Mouse (Mus musculus) limb, embryonic 14.5 days (tissue): ENCODE measurements at regions not wholly inside any gene's neighbourhood (a gene's known extent, or its start where the extent isn't known, plus 50 kb on each side); places are given as distances from the start of the nearest gene placed in this dataset.

Experiments
- ATAC-seq: fragments of 200-750 bp; cut with Nextera tagmentation; 2 replicates; pipeline ENCODE4 v1.8.0; 2017; ENCODE audit warnings: low read depth, moderate number of reproducible peaks, moderate TSS enrichment; ENCODE audit not compliant: low FRiP score
- DNase-seq: peaks from one replicate; pipeline ENCODE4 v3.0.0-alpha.2; 2015; ENCODE audit warnings: low spot score
- H3K27ac ChIP-seq: fragments of 300-500 bp; sonication (generic); replicated peaks from 2 replicates; pipeline ENCODE4 v1.5.1; 2014; ENCODE audit warnings: low read depth, mild to moderate bottlenecking, low read length, moderate library complexity, mixed read lengths
- H3K27me3 ChIP-seq: fragments of 300-500 bp; sonication (generic); 2 replicates; pipeline ENCODE4 v1.6.1; 2014; ENCODE audit warnings: low read length, mixed read lengths; ENCODE audit not compliant: control insufficient read depth, insufficient read depth
- H3K36me3 ChIP-seq: fragments of 300-500 bp; sonication (generic); 2 replicates; pipeline ENCODE4 v1.6.1; 2014; ENCODE audit warnings: mild to moderate bottlenecking, low read length, moderate library complexity, mixed read lengths; ENCODE audit not compliant: control insufficient read depth, insufficient read depth
- H3K4me1 ChIP-seq: fragments of 300-500 bp; sonication (generic); 2 replicates; pipeline ENCODE4 v1.6.1; 2014; ENCODE audit warnings: antibody characterized with exemption, low read length, mixed read lengths; ENCODE audit not compliant: control insufficient read depth, insufficient read depth
- H3K4me2 ChIP-seq: fragments of 300-500 bp; sonication (generic); replicated peaks from 2 replicates; pipeline ENCODE4 v1.6.1; 2014; ENCODE audit warnings: low read depth, mild to moderate bottlenecking, low read length, moderate library complexity; ENCODE audit not compliant: severe bottlenecking
- H3K4me3 ChIP-seq: fragments of 300-500 bp; sonication (generic); replicated peaks from 2 replicates; pipeline ENCODE4 v1.5.1; 2014; ENCODE audit warnings: low read length
- H3K9ac ChIP-seq: fragments of 300-500 bp; sonication (generic); 2 replicates; pipeline ENCODE4 v1.6.1; 2014; ENCODE audit warnings: mild to moderate bottlenecking, low read depth, low read length, moderate library complexity; ENCODE audit not compliant: severe bottlenecking
- H3K9me3 ChIP-seq: fragments of 300-500 bp; sonication (generic); 2 replicates; pipeline ENCODE4 v1.6.1; 2016; ENCODE audit warnings: low read length; ENCODE audit not compliant: control insufficient read depth
- POLR2A ChIP-seq: fragments of 200-500 bp; IDR thresholded peaks from 2 replicates; pipeline ENCODE4 v1.8.0; 2012; ENCODE audit warnings: inconsistent platforms, mild to moderate bottlenecking, moderate library complexity, borderline replicate concordance; ENCODE audit not compliant: insufficient read depth, insufficient read length; ENCODE audit errors: extremely low read depth
- WGBS: fragments of 180-500 bp; shearing (Covaris S2); extraction: QIAGEN DNeasy Blood & Tissue Kit; methylation state at CpG from one replicate; pipeline ENCODE4 v1.1.7; 2014; 5-methylcytosine and 5-hydroxymethylcytosine counted together

DNA sequence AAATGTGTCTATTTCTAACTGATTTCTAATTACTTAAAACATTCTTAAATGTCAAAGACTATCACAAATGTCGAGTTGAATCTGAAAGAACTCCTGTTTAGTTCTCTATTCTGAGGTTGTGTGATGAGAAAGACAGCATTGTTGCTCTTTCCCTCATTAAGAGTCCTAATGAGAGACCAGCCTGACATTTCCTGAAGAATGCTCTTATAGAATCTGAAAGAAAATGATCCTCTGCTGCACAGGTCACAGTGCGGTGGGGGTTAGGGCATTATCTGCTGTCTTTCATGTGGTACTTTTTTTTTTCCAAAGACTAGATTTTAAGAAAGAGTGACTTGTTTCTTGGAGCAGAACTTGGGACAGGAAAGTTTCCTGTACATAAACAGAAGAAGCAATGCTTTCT, 1218.3 kb upstream of the Nr2f1 start:
- Histone ChIP-seq H3K4me1 (no peaks in the 10 kb centered on the region), H3K9ac (no peak overlapping the region), H3K4me2 (no peak overlapping the region), H3K36me3 (no peaks in the 10 kb centered on the region), H3K27ac (no peak overlapping the region), H3K27me3 (no peaks in the 10 kb centered on the region), H3K4me3 (no peak overlapping the region), H3K9me3 (no peaks in the 10 kb centered on the region)
- 78% methylated on average over 2 of the region's 2 CpGs for WGBS
- ATAC-seq (no peak), DNase-seq (no peak)
- no peak for TF ChIP-seq POLR2A

DNA sequence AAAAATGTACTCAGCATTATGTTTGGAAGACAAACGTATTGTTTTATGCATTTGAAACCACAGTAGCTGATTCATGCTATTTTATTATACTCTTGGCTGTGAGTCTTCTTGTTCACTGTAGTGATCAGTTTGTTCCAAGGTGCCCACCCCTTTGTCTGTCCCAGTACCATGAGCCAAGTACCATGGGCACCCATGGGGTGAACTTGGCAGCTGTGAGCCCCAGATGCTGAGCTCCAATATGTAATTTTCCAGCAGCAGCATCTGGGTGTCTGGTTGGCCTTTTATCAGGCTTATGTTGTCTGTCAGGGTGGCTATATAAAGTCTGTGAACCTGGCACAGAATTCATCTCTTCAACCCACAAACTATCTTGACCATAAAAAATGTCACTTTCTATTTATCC, 1200.5 kb upstream of the Nr2f1 start:
- Histone ChIP-seq H3K9me3 (no peaks in the 10 kb centered on the region), H3K9ac (no peak overlapping the region), H3K4me2 (no peak overlapping the region), H3K4me3 (no peak overlapping the region), H3K4me1 (no peaks in the 10 kb centered on the region), H3K36me3 (no peaks in the 10 kb centered on the region), H3K27ac (no peak overlapping the region), H3K27me3 (no peaks in the 10 kb centered on the region)
- no peak for TF ChIP-seq POLR2A
- 68% methylated on average over 1 of the region's 1 CpGs for WGBS
- DNase-seq (no peak), ATAC-seq (no peak)

DNA sequence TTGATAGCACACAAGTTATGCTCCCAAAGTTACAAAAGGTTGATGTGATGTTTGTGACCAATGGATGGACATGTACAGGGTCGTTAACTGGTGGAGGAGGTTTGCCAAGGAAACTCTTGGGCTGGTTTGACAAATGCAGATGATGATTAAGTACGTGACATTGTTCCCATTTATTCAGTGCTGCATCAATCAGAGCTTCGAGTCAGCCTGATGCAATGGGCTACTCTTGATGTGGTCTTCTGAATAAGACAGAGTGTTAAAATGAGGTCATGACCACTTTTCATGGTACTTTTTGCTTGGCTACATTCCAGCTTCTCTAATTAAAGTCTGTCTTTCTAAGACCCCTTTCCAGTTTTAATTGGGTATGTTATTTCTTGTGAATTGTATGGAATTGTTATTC, 1194.4 kb upstream of the Nr2f1 start:
- Histone ChIP-seq H3K9ac (no peak overlapping the region), H3K4me1 (no peaks in the 10 kb centered on the region), H3K27me3 (no peaks in the 10 kb centered on the region), H3K4me2 (no peak overlapping the region), H3K36me3 (no peaks in the 10 kb centered on the region), H3K27ac (no peak overlapping the region), H3K4me3 (no peak overlapping the region), H3K9me3 (no peaks in the 10 kb centered on the region)
- TF ChIP-seq POLR2A = no peak
- ATAC-seq (no peak), DNase-seq (no peak)
- WGBS = 56% methylated on average over 3 of the region's 3 CpGs

DNA sequence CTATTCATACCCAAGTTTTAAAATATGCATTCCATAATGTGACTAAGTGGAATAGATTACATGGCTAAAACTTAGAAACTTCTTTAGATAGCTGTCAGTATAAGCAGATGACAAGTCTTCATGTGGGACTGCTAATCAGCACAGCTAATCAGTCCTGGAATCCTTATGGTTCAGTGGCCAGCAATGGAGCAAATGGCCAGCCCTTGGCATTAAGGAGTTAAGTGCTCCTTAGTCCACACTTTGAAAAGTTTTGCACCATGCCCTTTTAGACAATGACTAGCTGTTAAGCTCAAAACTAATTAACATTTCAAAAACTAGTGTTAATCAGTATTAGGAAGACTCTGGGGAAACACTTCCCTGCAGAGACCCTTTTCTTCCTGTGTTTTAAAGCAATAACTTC, 1188.4 kb upstream of the Nr2f1 start:
- no peak for ATAC-seq
- Histone ChIP-seq H3K4me1 (no peaks in the 10 kb centered on the region), H3K4me2 (no peak overlapping the region), H3K27me3 (no peaks in the 10 kb centered on the region), H3K27ac (no peak overlapping the region), H3K9ac (no peak overlapping the region), H3K4me3 (no peak overlapping the region), H3K36me3 (no peaks in the 10 kb centered on the region), H3K9me3 (no peaks in the 10 kb centered on the region)
- no peak for TF ChIP-seq POLR2A
- no peak for DNase-seq

DNA sequence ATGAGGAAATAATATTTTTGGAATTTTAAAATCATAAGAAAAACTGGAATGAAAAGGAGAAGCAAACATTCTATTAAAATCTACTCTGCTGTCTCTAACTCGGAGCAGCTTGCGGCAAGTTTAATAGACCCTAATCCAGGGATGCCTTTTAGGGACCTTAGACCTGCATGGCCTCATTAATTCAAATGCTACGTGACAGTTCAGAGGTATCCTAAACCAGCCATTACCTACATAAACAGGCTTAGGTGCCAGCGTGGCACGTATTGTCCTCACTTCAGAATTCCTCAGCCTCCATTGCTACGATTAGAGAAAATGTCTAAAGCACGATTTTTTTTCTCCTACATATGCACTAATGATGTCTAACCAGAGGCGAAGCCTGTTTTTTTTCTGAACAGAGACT, 1141.9 kb upstream of the Nr2f1 start:
- no peaks in the 10 kb centered on the region for H3K4me1 ChIP-seq
- no peaks in the 10 kb centered on the region for H3K9me3 ChIP-seq
- no peaks in the 10 kb centered on the region for H3K36me3 ChIP-seq
- no peak overlapping the region for H3K27ac ChIP-seq
- DNase-seq (no peak), ATAC-seq (no peak)
- H3K4me3 ChIP-seq = no peak overlapping the region
- 46% methylated on average over 8 of the region's 8 CpGs for WGBS
- H3K27me3 ChIP-seq = no peaks in the 10 kb centered on the region
- no peak for TF ChIP-seq POLR2A
- no peak overlapping the region for H3K4me2 ChIP-seq
- no peak overlapping the region for H3K9ac ChIP-seq

DNA sequence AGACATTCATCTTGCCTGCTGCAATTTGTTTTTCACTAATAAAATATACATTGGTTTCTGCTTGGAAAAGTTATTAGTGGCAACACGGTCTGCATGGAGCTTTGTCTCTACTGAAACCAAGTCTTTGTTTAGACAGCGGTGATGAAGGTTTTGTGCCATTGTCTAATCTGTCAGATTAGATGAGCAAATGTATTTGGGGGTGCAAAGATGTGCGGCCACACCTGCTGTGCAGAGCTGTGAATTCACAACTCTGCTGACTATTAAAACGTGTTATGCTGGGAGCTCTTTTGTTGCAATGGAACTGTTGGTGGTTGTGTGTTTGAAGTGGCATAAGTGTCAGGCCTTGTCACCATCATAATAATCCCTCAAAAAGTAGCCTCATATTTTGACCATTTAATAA, 1140.9 kb upstream of the Nr2f1 start:
- Histone ChIP-seq H3K4me1 (no peaks in the 10 kb centered on the region), H3K27ac (no peak overlapping the region), H3K4me2 (no peak overlapping the region), H3K36me3 (no peaks in the 10 kb centered on the region), H3K9ac (no peak overlapping the region), H3K9me3 (no peaks in the 10 kb centered on the region), H3K4me3 (no peak overlapping the region), H3K27me3 (no peaks in the 10 kb centered on the region)
- TF ChIP-seq POLR2A = no peak
- ATAC-seq = no peak
- WGBS = 66% methylated on average over 4 of the region's 4 CpGs
- DNase-seq = no peak
